Mouse (Mus musculus) spleen, adult 2 months (tissue): ENCODE measurements at regions not wholly inside any gene's neighbourhood (a gene's known extent, or its start where the extent isn't known, plus 50 kb on each side); places are given as distances from the start of the nearest gene placed in this dataset.

Source experiments
- CTCF ChIP-seq: fragments of 200-500 bp; IDR thresholded peaks from 2 replicates; pipeline ENCODE4 v1.5.1; 2011; ENCODE audit warnings: mild to moderate bottlenecking, inconsistent platforms; ENCODE audit not compliant: insufficient read depth, insufficient read length, insufficient replicate concordance; ENCODE audit errors: extremely low read depth
- POLR2A ChIP-seq: fragments of 200-500 bp; IDR thresholded peaks from 2 replicates; pipeline ENCODE4 v1.6.1; 2011; ENCODE audit warnings: low read depth, low read length, inconsistent platforms

DNA sequence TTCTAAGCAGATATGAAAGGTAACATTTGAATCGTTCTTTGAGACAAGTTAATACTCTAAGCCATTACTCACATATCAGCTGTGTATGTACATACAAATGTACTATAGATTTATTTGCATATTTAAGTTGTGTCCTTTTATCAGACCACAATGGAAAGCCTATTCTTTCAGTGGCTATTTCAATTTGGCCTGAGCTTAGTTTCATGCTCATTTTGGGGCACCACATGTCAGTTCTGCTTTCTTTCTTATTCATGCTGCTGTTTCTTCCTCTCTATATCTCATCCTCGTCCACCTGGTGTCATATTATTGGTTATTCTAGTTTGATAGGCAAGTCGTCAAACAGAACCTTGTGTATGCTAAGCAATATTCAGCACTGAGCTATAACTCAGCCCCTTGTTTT lies 432.5 kb downstream of the Arl4a start:
- TF ChIP-seq CTCF: no peak
- no peak for TF ChIP-seq POLR2A
